Mouse (Mus musculus): Measurements from ENCODE around the gene Ttyh2.

DNA sequence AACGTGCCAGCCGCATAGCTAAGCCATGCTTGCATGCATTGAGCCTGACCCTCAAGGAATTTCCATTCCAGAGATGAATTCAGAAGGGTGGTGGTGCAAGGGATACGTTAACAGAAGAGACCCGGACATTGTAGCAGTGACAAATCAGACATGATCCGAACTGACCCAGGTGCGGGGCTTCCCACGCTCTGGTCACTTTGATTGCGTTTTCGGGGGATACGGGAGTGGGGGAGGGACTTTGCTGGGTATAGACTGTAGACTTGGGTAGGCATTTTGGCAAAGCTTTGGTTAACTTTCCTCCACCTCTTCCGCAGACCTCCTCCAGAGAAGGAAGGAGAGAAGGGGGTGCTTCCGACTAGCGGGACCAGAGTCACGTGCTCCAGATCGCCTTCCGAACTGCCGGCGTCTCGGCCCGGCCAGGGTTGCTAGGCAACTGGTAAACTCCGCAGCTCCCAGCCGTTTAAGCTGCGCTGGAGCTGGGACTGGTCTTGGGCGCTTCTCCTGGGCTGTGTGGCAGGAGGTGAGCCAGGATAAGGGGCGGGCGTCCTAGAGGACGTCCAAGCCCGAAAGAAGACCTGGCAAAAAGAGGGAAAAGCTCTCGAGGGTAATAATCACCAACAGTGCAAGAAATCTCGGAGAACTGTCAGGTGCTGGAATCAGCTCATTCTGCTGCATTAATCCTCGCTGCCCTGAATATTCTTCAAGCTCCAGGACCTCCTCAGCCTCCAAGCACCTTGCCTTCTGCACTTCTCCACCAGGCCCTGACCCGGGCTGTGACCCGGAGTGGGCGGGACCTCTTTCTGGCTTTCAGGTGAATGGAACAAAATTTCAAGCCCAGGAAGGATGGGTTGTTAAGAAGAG, 52.0 kb downstream of the Ttyh2 start, which contains the start of gene Dnaic2:
- TF ChIP-seq GATA1 (IDR thresholded peaks at IDR 0.05; ENCODE audit: borderline replicate concordance, low read length): no peak
- TF ChIP-seq FLI1 (IDR thresholded peaks at IDR 0.05; ENCODE audit: low read length): no peak

Measured in megakaryocyte, embryonic 14.5 days (primary cell).